Mouse (Mus musculus) thymus, postnatal 36 days (tissue): Measurements from ENCODE around the gene Tsc22d1.

Source experiments
- DNase-seq, 2 experiments: peaks; one replicate each; pipeline ENCODE4 v3.0.0; 2022; ENCODE audit warnings: mixed read lengths in 2 of 2

Tsc22d1 gene

GRCm38 (mm10) chr14:76448987-76449386, 34.2 kb downstream of the Tsc22d1 start:
- no peak for DNase-seq

GRCm38 (mm10) chr14:76451011-76451410, 36.2 kb downstream of the Tsc22d1 start:
- no peak for DNase-seq

GRCm38 (mm10) chr14:76452751-76453360, 38.1 kb downstream of the Tsc22d1 start:
- no peak for DNase-seq

GRCm38 (mm10) chr14:76454673-76455072, 39.9 kb downstream of the Tsc22d1 start:
- no peak for DNase-seq

GRCm38 (mm10) chr14:76455159-76455558, 40.4 kb downstream of the Tsc22d1 start:
- no peak for DNase-seq

- no peak for DNase-seq
Observed at GRCm38 (mm10) chr14:76457696-76458095, 42.9 kb downstream of the Tsc22d1 start.

GRCm38 (mm10) chr14:76460181-76460580, 45.4 kb downstream of the Tsc22d1 start:
- no peak for DNase-seq

GRCm38 (mm10) chr14:76461182-76461775, 46.5 kb downstream of the Tsc22d1 start:
- DNase-seq = no peak

GRCm38 (mm10) chr14:76463414-76464098, 48.8 kb downstream of the Tsc22d1 start:
- DNase-seq = no peak

GRCm38 (mm10) chr14:76464967-76465366, 50.2 kb downstream of the Tsc22d1 start:
- DNase-seq = no peak

- peak; percentile 70 to 77 for DNase-seq
Observed at GRCm38 (mm10) chr14:76466641-76467323, 52.0 kb downstream of the Tsc22d1 start.

GRCm38 (mm10) chr14:76467932-76468331, 53.2 kb downstream of the Tsc22d1 start:
- DNase-seq = no peak

GRCm38 (mm10) chr14:76471301-76471700, 56.5 kb downstream of the Tsc22d1 start:
- DNase-seq = no peak

- no peak for DNase-seq
Observed at GRCm38 (mm10) chr14:76472487-76472886, 57.7 kb downstream of the Tsc22d1 start.

GRCm38 (mm10) chr14:76473404-76473803, 58.6 kb downstream of the Tsc22d1 start:
- peak; percentile 41 to 53 for DNase-seq

GRCm38 (mm10) chr14:76474165-76474564, 59.4 kb downstream of the Tsc22d1 start:
- no peak for DNase-seq

GRCm38 (mm10) chr14:76476770-76477169, 62.0 kb downstream of the Tsc22d1 start:
- DNase-seq = no peak

GRCm38 (mm10) chr14:76478076-76478475, 63.3 kb downstream of the Tsc22d1 start:
- no peak for DNase-seq

GRCm38 (mm10) chr14:76478616-76479015, 63.9 kb downstream of the Tsc22d1 start:
- DNase-seq = no peak

GRCm38 (mm10) chr14:76479867-76480266, 65.1 kb downstream of the Tsc22d1 start:
- DNase-seq = no peak

- no peak for DNase-seq
Observed at GRCm38 (mm10) chr14:76480507-76480906, 65.7 kb downstream of the Tsc22d1 start.

GRCm38 (mm10) chr14:76483701-76484100, 68.9 kb downstream of the Tsc22d1 start:
- no peak for DNase-seq

GRCm38 (mm10) chr14:76487609-76488008, 72.8 kb downstream of the Tsc22d1 start:
- no peak for DNase-seq
